Mouse (Mus musculus) ES-Bruce4 (cell line): Measurements from ENCODE around the gene Tmem131l. TPM values are rescaled to one million over a fixed set of nuclear protein-coding genes. Genes with fewer than 3 reads are reported as not detected.

Experiments
- H3K27ac ChIP-seq: 2 replicates; pipeline ENCODE4 v1.5.1; 2012; ENCODE audit warnings: low read length, inconsistent platforms; ENCODE audit not compliant: insufficient read depth
- H3K27me3 ChIP-seq: 2 replicates; pipeline ENCODE4 v1.6.1; 2012; ENCODE audit warnings: mild to moderate bottlenecking, low read length, inconsistent platforms; ENCODE audit not compliant: control insufficient read depth, poor library complexity, insufficient read depth, severe bottlenecking
- H3K36me3 ChIP-seq: 2 replicates; pipeline ENCODE4 v1.6.1; 2012; ENCODE audit warnings: inconsistent platforms, mild to moderate bottlenecking, low read length, moderate library complexity; ENCODE audit not compliant: control insufficient read depth, poor library complexity, insufficient read depth, severe bottlenecking
- H3K4me1 ChIP-seq: one replicate; pipeline ENCODE4 v1.8.1; 2011; ENCODE audit warnings: low read length; ENCODE audit not compliant: control insufficient read depth, insufficient read depth
- H3K4me3 ChIP-seq: 2 replicates; pipeline ENCODE4 v1.5.1; 2011; ENCODE audit warnings: low read depth, mild to moderate bottlenecking, low read length
- H3K9ac ChIP-seq: 2 replicates; pipeline ENCODE4 v1.6.1; 2012; ENCODE audit warnings: low read depth, mild to moderate bottlenecking, inconsistent platforms; ENCODE audit not compliant: poor library complexity, severe bottlenecking
- H3K9me3 ChIP-seq: replicated peaks from 2 replicates; pipeline ENCODE4 v1.6.1; 2012; ENCODE audit warnings: mild to moderate bottlenecking, low read length, inconsistent platforms; ENCODE audit not compliant: control insufficient read depth, poor library complexity, insufficient read depth, severe bottlenecking
- CTCF ChIP-seq: IDR thresholded peaks from one replicate; pipeline ENCODE4 v1.8.1; 2011; ENCODE audit warnings: low read depth, low read length
- EP300 ChIP-seq: IDR thresholded peaks from 2 replicates; pipeline ENCODE4 v1.6.1; 2011; ENCODE audit warnings: low read depth, low read length; ENCODE audit not compliant: insufficient read depth
- POLR2A ChIP-seq: IDR thresholded peaks from one replicate; pipeline ENCODE4 v1.8.1; 2011; ENCODE audit warnings: low read length; ENCODE audit not compliant: insufficient read depth
- polyA plus RNA-seq: library from polyadenylated mRNA; stranded (reverse); fragments of >200 nt; gene quantifications from 2 replicates; pipeline ENCODE4 v1.2.4, GENCODE M21; 2011; ENCODE audit warnings: low read depth; ENCODE audit not compliant: missing spikeins, insufficient read depth, insufficient read length

Tmem131l gene
- polyA plus RNA-seq: 42.8 and 51.5 TPM in 2 replicates

DNA sequence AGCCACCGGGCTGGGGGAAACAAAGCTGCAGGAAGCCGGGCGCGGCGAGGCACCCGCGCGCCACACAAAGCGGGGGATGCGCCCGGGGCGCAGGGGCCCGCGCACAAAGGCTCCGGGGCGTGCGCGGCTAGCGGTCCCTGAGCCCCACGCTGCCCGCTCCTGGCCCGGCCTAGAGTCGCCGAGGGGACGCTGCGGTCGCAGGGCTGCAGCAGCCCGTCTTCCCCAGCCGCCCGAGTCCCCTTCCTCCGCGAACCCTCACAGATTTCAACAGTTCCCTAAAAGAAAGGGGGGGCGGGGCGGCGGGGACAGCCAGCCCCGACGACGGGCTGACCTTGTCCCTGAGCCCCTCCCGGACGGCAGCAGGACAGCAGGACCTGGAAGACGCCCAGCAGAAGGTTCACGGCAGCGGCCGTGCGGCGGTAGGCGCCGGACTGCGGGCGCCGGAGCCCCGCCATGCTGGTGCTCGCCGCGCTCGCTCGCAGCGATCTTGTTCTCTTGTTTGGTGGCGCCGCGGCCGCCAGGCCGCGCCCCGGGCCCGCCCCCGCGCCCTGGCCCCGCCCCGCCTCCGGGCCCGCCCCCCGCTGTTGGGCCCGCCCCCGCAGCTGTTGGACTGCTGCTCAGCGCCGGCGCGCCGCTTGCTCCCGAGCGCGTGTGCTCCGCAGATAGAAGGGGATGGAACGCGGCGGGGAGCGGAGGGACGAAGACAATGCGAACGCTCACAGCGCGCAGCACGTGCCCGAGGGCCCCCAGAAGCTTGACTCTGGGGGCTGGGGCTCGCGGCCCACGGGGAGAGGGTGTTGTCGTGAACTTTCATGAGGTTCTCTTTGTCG lies at the start of gene Tmem131l:
Gene Tmem131l (minus strand): TSS at position 530 of the 830 bp plus-strand sequence.
- no peaks in the 10 kb centered on the region for H3K36me3 ChIP-seq
- peak; percentile 66 for TF ChIP-seq POLR2A
- TF ChIP-seq CTCF: no peak
- TF ChIP-seq EP300: 0 out of 2 replicates have a peak, but pooled peaks have one; percentile 36
- H3K4me3 ChIP-seq: peak within 1 kb of the TSS; percentile 83
- H3K9me3 ChIP-seq: 0 out of 2 replicates have a peak, but pooled peaks cover 4% of the 10 kb centered on the region
- H3K27ac ChIP-seq: no peak within 1 kb of the TSS
- no peaks in the 10 kb centered on the region for H3K27me3 ChIP-seq
- no peaks in the 10 kb centered on the region for H3K4me1 ChIP-seq
- H3K9ac ChIP-seq: peak within 1 kb of the TSS; percentile 91

GRCm38 (mm10) chr3:84086921-84087320 lies 46.9 kb upstream of the Tmem131l start:
- Histone ChIP-seq H3K9ac (no peak overlapping the region), H3K4me3 (no peak overlapping the region), H3K36me3 (no peaks in the 10 kb centered on the region), H3K4me1 (no peaks in the 10 kb centered on the region), H3K9me3 (no peaks in the 10 kb centered on the region), H3K27ac (no peak overlapping the region), H3K27me3 (no peaks in the 10 kb centered on the region)
- TF ChIP-seq CTCF (no peak), EP300 (no peak), POLR2A (no peak)

DNA sequence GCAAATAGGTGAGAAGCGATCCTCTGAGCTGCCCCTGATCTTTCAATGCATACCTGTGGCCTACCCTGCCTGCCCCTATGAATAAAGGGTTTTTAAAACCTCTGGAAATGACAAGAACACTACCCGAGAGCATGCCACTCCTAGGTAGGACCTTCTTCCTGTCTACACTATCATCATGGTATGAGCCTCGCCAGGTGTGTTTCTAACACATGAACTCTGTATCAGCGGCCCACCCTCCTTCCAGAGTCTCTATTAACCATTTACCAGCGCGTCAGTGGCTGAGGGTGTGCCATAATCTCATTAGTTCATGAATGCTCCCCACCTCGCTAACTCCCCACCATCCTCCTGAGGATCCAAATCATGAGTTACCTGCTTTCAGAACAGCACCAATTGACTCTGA lies 46.4 kb upstream of the Tmem131l start:
- H3K9ac ChIP-seq: no peak overlapping the region
- H3K4me3 ChIP-seq: no peak overlapping the region
- H3K27me3 ChIP-seq: no peaks in the 10 kb centered on the region
- TF ChIP-seq POLR2A: no peak
- TF ChIP-seq EP300: no peak
- TF ChIP-seq CTCF: no peak
- H3K4me1 ChIP-seq: no peaks in the 10 kb centered on the region
- H3K27ac ChIP-seq: no peak overlapping the region
- H3K36me3 ChIP-seq: no peaks in the 10 kb centered on the region
- H3K9me3 ChIP-seq: no peaks in the 10 kb centered on the region

- Histone ChIP-seq H3K27ac (no peak overlapping the region), H3K4me1 (no peaks in the 10 kb centered on the region), H3K9me3 (no peaks in the 10 kb centered on the region), H3K9ac (no peak overlapping the region), H3K36me3 (no peaks in the 10 kb centered on the region), H3K4me3 (no peak overlapping the region), H3K27me3 (no peaks in the 10 kb centered on the region)
- TF ChIP-seq CTCF: no peak
- TF ChIP-seq POLR2A: no peak
- no peak for TF ChIP-seq EP300
Observed at GRCm38 (mm10) chr3:84085429-84085828, 45.5 kb upstream of the Tmem131l start.

DNA sequence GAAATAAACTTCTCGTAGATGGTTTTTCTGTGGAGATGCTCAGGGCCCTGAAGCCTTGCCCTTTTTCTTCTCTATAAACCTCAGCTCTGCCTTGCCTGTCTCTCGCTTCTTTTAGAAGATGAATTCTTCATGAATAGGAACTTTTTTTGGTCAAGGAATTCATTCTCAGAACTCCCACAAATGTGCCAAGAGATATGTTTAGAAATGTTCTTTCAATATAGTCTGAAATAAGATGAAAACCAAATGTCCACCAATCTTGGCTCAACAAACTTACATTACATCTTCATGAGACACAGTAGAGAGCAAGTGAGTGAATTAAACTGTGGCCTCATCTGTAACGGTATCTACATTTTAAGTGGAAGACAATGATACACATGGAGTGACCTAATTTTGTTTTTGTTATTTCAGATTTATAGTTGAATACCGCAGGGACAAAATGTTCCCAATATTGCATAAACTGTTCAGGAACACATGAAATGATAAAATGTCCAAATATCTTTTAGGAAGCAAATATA lies 41.3 kb upstream of the Tmem131l start:
- Histone ChIP-seq H3K4me1 (no peaks in the 10 kb centered on the region), H3K27ac (no peak overlapping the region)

DNA sequence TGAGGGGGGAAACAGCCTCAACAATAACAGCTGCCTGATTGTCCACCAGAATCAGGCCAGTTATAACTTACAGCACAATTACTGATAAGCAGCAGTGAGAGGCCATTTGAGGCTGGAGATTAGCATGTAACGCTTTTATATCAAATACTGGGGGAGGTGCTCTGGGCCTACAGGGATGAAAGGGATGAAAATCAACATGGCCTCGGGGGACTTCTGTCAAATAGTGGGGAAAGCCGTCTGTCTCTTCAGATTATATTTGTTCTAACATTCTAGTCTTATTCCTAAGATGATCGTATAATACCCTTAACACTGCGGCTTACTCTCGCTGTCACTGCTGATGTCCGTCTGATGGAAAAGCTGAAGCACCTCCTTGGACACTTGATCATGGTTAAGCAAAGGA lies 40.1 kb upstream of the Tmem131l start:
- Histone ChIP-seq H3K36me3 (no peaks in the 10 kb centered on the region), H3K9me3 (peaks cover 5% of the 10 kb centered on the region; the same call in 1 of the 2 replicates), H3K4me3 (no peak overlapping the region), H3K27ac (no peak overlapping the region), H3K27me3 (no peaks in the 10 kb centered on the region), H3K9ac (no peak overlapping the region), H3K4me1 (no peaks in the 10 kb centered on the region)
- TF ChIP-seq POLR2A (no peak), EP300 (no peak), CTCF (no peak)

More for the DNA sequence above, 41.3 kb upstream of the Tmem131l start:
- Histone ChIP-seq H3K9ac (no peak overlapping the region), H3K9me3 (peaks cover 5% of the 10 kb centered on the region; the same call in 1 of the 2 replicates), H3K27me3 (no peaks in the 10 kb centered on the region), H3K36me3 (no peaks in the 10 kb centered on the region), H3K4me3 (no peak overlapping the region)
- TF ChIP-seq CTCF (no peak), POLR2A (no peak), EP300 (no peak)
